Mouse (Mus musculus) lung, adult 2 months (tissue): ENCODE results near the gene Tsc22d1.

Source experiments
- CTCF ChIP-seq: fragments of 200-500 bp; IDR thresholded peaks from 2 replicates; pipeline ENCODE4 v1.5.1; 2011; ENCODE audit warnings: mild to moderate bottlenecking, low read length, control low read depth; ENCODE audit not compliant: insufficient read depth
- POLR2A ChIP-seq: fragments of 200-500 bp; IDR thresholded peaks from 2 replicates; pipeline ENCODE4 v1.6.1; 2011; ENCODE audit warnings: low read depth, mild to moderate bottlenecking, control low read depth, low read length, borderline replicate concordance; ENCODE audit errors: extremely low read depth

DNA sequence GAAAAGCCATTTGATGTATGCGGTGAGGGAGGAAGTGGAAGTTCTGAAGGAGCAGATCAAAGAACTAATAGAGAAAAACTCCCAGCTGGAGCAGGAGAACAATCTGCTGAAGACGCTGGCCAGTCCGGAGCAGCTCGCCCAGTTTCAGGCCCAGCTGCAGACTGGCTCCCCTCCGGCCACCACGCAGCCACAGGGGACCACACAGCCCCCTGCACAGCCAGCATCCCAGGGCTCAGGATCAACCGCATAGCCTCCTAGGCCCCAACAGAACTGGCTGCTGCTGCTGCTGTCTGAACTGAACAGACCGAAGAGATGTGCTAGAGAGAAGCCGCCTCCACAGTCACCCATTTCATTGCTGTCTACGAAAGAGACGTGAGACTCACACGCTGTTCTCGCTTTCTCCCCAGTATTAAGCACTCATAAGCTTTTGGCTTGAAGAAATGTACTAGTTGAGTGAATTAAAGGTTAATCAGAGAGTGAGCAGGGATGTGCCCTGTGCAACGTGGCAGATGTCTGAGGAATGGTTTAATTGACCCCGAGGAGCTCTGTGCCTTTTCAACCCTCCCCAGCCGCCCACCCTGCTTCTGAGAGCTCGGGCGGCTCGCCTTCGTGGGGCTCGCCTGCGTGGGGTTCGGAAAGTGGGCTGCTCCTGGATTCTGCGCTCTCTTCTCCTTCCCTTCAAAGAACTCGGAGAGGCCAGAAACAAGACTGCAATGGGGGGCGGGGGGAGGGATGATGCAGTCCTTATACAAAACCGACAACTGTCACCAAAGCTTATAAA is 91.9 kb downstream of the Tsc22d1 start:
- TF ChIP-seq CTCF = no peak
- no peak for TF ChIP-seq POLR2A
